Mouse (Mus musculus) megakaryocyte, adult 5-6 weeks (primary cell): ENCODE measurements around the gene Atp6v0c. TPM values are rescaled to one million over a fixed set of nuclear protein-coding genes. Genes with fewer than 3 reads are reported as not detected.
A peak's percentile ranks its signal among the peaks of the same experiment; 100 is the strongest.

ENCODE experiments used
- ATAC-seq: 2 replicates; pipeline ENCODE4 v1.8.0; 2016; ENCODE audit warnings: mild to moderate bottlenecking, inconsistent platforms; ENCODE audit not compliant: poor library complexity, severe bottlenecking
- total RNA-seq, 2 experiments: library from RNA; stranded (forward) in 1 of 2; stranded (reverse) in 1 of 2; fragments of 153-499, 151-499 nt in 1 of 2; fragments of 221-1000, 200-1000 nt in 1 of 2; gene quantifications; 2 replicates each; pipeline versions ENCODE4 v1.2.3 to v1.2.4; 2015 to 2017

The Atp6v0c gene
- total RNA-seq, 2 experiments from 2014 or later, result 175 to 468 TPM

DNA sequence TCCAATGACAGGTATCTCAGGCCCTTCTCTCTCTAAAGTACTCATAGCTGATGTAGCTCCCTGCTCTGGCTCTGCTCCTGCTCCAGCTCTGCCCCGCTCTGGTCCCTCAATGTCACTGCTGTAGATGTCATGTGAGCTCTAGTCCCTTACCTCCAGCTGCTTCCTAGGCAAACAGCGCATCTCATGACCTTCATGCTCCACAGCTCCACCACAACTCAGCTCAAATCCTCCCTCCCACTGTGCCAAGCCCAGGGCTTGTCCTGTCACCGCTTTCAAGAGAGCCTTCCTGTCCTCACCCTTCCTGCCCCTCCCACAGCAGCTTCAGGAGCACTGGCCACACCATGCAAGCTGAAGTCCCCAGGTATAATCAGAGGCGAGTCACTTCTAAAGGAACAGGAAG, 30.2 kb upstream of the Atp6v0c start:
- ATAC-seq, result no peak

GRCm38 (mm10) chr17:24199252-24199651, 29.8 kb upstream of the Atp6v0c start:
- ATAC-seq, result no peak

DNA sequence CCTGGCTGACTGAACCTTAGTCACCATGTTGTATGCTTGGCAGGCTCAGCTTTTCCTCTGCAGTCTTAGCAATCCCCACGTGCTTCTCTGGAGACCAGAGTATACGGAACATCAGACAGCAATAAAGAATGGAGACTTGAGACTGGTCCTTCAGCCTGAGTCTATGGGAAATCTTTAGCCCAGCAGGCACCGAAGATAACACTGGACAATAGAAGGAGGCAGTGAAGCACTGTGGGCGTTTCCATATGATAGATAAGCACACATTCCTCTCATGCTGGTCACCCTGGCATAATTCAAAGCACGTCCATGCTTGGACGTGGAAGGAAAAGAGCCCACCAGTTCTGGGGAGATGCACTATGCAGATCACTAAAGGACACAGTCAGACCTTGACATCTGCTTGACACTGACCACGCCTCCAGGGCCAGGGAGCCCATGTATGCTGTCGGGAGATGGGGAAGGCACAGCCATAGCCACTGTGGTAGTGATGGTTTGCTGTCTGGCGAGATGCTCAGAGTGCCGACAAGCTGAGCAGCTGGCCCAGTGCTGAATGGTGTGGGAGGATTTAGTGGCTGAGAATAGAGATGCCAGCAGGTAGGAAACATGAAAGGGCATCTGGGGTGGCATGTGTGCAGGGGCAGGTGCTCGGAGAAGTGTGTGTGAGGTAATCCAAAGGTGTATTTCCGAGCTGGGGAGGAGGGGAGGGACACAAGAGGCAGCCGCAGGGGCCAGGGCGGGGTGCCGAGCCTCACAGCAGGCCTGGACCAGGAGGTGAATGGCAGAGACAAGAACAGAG, 27.7 kb upstream of the Atp6v0c start:
- ATAC-seq, result no peak

DNA sequence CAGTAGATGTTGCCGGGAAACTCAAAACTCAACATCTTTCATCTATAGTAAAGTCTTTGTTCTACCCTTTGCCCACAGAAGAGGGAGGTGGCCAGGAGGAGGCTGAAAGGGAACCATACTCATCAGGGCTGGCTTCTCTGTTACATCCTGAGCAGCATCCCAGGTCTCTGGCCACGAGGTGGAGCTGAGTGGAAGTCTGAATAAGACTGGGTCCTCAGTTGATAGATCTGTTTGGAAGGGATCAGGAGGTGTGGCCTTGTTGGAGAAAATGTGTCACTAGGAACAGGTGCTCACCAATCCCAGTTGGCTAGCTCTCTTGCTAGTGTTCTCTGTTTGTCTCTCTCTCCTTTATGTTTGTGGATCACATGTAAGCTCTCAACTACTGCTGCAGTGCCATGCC, 25.8 kb upstream of the Atp6v0c start:
- no peak for ATAC-seq

- no peak for ATAC-seq
Observed at GRCm38 (mm10) chr17:24193769-24194168, 24.3 kb upstream of the Atp6v0c start.

DNA sequence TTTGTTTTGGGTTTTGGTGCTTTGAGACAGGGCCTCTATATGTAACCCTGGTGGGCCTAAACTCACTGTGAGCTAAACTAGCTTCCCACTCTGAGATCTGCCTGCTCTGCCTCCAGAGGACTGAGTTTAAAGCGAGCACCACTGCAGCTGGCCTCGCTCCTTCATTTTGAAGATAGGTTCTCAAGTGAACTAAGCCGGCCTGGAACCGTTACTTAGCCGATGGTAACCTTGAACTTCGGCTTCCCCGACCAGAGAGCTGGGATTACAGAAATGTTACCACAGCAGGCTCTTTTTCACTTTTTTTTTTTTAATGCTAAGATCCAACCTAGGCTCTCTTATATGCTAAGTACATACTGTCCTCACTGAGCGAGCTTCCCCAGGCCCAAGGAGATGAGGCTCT, 23.8 kb upstream of the Atp6v0c start:
- ATAC-seq, result no peak

GRCm38 (mm10) chr17:24192848-24193247, 23.3 kb upstream of the Atp6v0c start:
- peak; percentile 65 for ATAC-seq

DNA sequence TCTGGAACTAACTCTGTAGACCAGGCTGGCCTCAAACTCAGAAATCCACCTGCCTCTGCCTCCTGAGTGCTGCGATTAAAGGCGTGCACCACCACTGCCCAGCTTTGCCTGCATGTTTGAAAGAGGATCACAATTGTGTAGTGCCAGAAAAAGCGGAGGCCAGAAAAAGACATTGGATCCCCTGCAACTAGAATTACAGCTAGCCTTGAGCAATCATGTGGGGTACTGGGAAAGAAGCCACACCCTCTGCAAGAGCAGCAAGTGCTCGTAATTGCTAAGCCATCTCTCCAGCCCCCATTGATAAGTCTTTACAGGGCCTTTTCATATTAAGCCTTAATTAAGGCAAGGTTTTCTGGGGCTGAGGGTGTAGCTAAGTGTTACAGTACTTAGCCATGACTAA, 22.0 kb upstream of the Atp6v0c start:
- ATAC-seq, result peak; percentile 51; the same call in 1 of the 2 replicates

GRCm38 (mm10) chr17:24190934-24191333, 21.4 kb upstream of the Atp6v0c start:
- ATAC-seq, result peak; percentile 38; the same call in 1 of the 2 replicates

- no peak for ATAC-seq
Observed at GRCm38 (mm10) chr17:24174259-24174658, 4.8 kb upstream of the Atp6v0c start.

DNA sequence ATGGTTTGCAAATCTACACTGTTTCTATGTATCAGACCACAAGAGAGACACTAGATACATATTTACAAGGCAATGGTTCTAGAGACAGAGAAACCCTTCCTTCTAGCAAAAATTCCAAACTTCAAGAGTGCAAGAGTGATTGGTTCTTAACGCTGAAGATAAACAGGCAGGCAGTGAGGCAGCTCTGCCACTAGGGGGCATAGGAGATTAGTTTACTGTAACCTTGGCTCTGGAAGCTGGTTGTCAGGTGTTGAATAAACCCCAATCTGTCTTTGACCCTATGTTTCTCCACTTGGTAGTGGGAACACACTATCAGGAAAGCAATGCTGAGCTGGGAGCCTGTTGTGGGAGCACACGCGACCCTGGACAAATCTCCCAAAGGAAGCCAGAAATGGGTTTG, 3.9 kb upstream of the Atp6v0c start:
- peak; percentile 28; the same call in 1 of the 2 replicates for ATAC-seq

GRCm38 (mm10) chr17:24171738-24172137, 2.2 kb upstream of the Atp6v0c start:
- peak; percentile 12; the same call in 1 of the 2 replicates for ATAC-seq

DNA sequence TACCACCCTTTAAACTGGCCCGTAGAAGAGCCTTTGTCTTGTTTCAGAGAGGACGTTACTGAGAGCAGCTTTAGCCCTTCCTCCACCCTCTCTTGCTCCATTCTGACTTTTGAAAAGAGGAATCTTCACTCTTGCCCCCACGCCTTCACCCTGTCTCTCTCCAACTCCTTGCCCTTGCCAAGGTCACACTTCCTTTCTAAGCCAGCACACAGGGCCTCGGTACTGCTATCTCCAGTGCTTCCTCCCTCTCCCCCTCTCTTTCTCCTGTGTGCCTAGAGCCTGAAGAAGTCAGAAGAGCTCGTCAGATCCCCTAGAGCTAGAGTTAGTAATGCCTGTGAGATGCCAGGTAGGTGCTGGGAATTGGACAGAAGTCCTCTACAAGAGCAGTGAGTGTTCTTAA, 1.2 kb upstream of the Atp6v0c start:
- peak; percentile 31 for ATAC-seq

DNA sequence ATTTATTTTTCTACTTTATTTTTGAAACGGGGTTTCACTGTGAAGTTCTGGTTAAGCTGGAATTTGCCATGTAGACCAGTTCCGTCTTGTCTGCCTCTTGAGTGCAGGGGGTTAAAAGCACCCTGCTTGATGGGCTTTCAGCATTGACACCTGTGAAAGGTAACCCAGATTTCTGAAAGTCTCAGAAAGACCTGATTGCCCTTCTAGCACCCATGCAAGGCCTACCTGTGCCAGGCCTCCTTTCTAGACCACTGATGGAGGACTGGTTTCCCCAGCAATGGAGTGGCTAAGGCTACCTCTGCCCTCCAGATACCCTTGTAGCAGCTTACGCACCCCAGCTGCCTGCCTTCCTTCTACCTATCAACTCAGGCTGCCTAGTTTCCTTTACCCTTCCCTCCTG, 623 bp upstream of the Atp6v0c start:
- ATAC-seq, result no peak

GRCm38 (mm10) chr17:24168590-24169277, 768 bp downstream of the Atp6v0c start:
- peak; percentile 25 for ATAC-seq

- no peak for ATAC-seq
Observed at GRCm38 (mm10) chr17:24167891-24168505, 1.5 kb downstream of the Atp6v0c start.

GRCm38 (mm10) chr17:24167120-24167519, 2.4 kb downstream of the Atp6v0c start:
- no peak for ATAC-seq

DNA sequence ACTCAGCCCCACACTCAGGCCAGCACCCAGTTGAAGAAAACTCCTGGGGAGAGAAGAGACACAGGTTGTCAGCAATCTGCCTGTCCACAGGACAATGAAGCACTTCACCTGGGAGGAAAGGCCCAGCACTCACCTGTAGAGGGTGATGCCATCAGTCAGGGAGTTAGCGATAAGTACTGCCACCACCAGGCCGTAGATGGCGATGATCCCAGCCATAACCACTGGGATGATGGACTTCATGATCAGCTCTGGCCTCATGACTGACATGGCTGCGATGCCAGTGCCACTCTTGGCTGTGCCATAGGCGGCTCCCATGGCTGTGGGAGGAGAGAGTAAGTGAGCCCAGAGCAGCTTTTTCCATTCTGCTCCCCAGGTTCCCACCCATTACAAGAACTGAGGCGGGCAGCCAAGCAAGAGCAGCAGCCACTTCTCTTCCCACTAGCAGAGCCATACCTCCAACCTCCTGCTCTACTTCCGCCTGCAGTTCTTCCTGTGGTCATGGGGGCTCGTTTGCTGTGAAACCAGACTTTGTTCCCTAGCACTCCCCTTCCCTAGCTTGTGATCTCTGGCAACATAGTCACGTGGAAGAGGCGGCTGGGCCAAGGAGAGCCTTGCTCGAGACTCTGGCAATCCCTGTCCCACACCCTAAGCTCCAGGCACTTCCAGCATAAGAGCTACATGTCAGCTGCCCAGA, 4.8 kb downstream of the Atp6v0c start:
- peak; percentile 9; the same call in 1 of the 2 replicates for ATAC-seq

DNA sequence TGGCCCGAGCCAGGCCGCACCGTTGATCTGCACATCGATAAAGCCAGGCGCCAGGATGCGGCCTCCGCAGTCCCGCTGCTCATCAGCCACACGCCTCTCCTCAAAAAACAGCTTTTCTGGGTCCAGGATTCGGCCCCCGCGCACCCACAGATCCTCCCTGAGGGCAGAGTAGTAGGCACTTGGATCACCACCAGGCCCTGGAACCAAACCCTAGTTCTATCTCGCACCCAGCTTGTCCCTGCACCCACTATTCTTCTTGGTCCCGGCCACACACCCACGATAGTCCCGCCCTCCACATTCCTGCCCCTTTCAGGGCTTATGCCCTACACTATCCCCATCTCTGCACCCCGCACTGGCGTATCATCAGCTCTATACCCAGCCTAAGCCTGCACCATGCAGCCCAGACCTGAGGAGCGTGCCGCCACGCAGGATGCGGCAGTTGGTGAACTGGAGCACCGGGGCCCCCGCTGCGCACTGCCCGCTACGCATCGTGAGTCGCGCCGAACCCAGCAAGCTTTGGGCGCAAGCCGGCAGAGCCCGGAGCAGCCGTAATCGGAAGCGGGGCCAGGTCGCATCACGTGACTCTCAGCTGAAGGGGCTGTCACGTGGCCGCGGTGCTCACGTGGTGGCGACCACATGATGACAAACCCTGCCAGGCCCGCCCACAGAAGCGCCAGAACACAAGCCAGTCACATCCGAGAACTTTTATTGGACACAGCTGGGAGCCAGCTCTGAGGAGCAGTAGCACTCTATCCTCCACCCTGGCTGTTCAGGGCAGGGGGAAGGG, 6.1 kb downstream of the Atp6v0c start, which contains the start of gene Amdhd2:
TSS of gene Amdhd2 (minus strand) at position 591 of the 787 bp plus-strand sequence.
- peak; percentile 69 for ATAC-seq

DNA sequence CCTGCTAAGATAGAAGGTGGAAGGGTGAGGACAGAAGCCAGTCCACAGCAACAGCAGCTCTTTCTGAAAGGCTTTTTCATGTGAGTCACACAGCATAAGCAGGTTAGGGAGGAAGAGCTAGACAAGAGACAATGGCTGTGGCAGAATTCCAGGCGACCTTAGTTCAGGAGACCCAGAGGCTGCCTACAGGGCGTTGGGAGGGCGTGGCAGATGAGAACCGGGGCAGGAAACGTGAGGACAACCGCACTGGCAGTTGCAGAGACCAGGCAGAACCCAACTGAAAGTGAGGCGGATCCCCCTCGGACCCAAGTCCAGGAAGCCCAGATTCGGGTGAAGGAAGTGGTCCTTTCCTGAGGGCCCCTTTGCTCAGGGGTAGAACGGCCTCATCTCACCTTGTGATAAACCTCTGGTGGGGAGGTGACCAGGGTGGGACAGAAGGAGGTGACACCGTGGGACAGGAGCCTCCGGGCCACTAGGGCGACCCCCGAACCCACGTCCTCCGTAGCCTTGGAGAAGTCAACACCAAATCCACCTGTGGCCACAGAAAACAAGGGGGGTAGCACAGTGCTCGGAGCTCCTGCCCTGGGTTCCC, 6.8 kb downstream of the Atp6v0c start:
- peak; percentile 36 for ATAC-seq
